Mouse (Mus musculus) neural tube, embryonic 14.5 days (tissue): ENCODE results near the gene Znrf3. TPM values are rescaled to one million over a fixed set of nuclear protein-coding genes. Genes with fewer than 3 reads are reported as not detected.
"Not testable (repeated sequence)": the region's sequence is repeated elsewhere in the genome, so short reads cannot be mapped to it uniquely, and the experiment has no call there.

Experiments
- ATAC-seq: fragments of 200-750 bp; cut with Nextera tagmentation; 2 replicates; pipeline ENCODE4 v1.8.0; 2017; ENCODE audit warnings: low read depth, mild to moderate bottlenecking, moderate TSS enrichment, moderate library complexity
- H3K27ac ChIP-seq: fragments of 300-500 bp; sonication (generic); 2 replicates; pipeline ENCODE4 v1.5.1; 2014; ENCODE audit warnings: low read depth, mild to moderate bottlenecking, control low read depth, low read length, moderate library complexity, mixed read lengths
- H3K27me3 ChIP-seq: fragments of 300-500 bp; sonication (generic); 2 replicates; pipeline ENCODE4 v1.6.1; 2014; ENCODE audit warnings: low read length; ENCODE audit not compliant: control insufficient read depth, insufficient read depth
- H3K36me3 ChIP-seq: fragments of 300-500 bp; sonication (generic); 2 replicates; pipeline ENCODE4 v1.6.1; 2014; ENCODE audit warnings: low read length, mixed read lengths; ENCODE audit not compliant: control insufficient read depth, insufficient read depth
- H3K4me1 ChIP-seq: fragments of 300-500 bp; sonication (generic); 2 replicates; pipeline ENCODE4 v1.6.1; 2014; ENCODE audit warnings: low read length; ENCODE audit not compliant: control insufficient read depth, insufficient read depth
- H3K4me2 ChIP-seq: fragments of 300-500 bp; sonication (generic); 2 replicates; pipeline ENCODE4 v1.6.1; 2014; ENCODE audit warnings: mild to moderate bottlenecking, low read depth, low read length, control low read depth
- H3K4me3 ChIP-seq: fragments of 300-500 bp; sonication (generic); 2 replicates; pipeline ENCODE4 v1.5.1; 2014; ENCODE audit warnings: low read depth, low read length, control low read depth, mixed read lengths
- H3K9ac ChIP-seq: fragments of 300-500 bp; sonication (generic); replicated peaks from 2 replicates; pipeline ENCODE4 v1.6.1; 2014; ENCODE audit warnings: low read depth, mild to moderate bottlenecking, control low read depth, low read length, mixed read lengths
- H3K9me3 ChIP-seq: fragments of 300-500 bp; sonication (generic); 2 replicates; pipeline ENCODE4 v1.6.1; 2016; ENCODE audit warnings: low read length; ENCODE audit not compliant: control insufficient read depth
- WGBS: fragments of 180-500 bp; shearing (Covaris S2); extraction: QIAGEN DNeasy Blood & Tissue Kit; methylation state at CpG from one replicate; pipeline ENCODE4 v1.1.7; 2014; 5-methylcytosine and 5-hydroxymethylcytosine counted together
- polyA plus RNA-seq: library from polyadenylated mRNA; unstranded; fragments of >200 nt; fragmentation: Nextera tagmentation; extraction: Ambion mirVana; gene quantifications from 2 replicates; pipeline ENCODE4 v1.2.1, GENCODE M21; 2014

Gene Znrf3
- polyA plus RNA-seq, 1 experiment from 2014 or later = 9.6 TPM

DNA sequence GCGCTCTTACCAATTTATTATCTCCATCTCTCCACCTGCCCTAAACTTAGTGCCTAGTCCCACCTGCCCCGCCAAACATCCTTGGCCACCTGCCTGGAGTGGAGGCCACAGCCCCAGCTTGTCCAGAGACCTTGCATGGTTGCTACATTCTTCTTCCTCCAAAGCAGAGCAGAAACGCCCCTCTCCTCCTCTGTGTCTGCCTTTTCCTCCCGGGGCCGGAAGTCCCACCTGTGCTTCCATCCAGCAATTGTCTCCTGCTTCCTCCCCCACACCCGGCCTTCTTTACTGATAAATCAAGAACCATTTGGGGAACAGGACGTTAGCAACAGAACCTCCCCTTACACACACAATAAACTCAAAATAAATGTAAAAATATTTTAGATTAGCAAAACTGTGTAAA lies 33.5 kb upstream of the Znrf3 start:
- no peak overlapping the region for H3K27ac ChIP-seq
- H3K4me1 ChIP-seq = no peaks in the 10 kb centered on the region
- H3K36me3 ChIP-seq = no peaks in the 10 kb centered on the region
- no peaks in the 10 kb centered on the region for H3K27me3 ChIP-seq
- H3K4me3 ChIP-seq = no peak overlapping the region
- 84% methylated on average over 7 of the region's 7 CpGs for WGBS
- H3K9ac ChIP-seq = no peak overlapping the region
- H3K4me2 ChIP-seq = no peak overlapping the region
- no peaks in the 10 kb centered on the region for H3K9me3 ChIP-seq
- no peak for ATAC-seq

DNA sequence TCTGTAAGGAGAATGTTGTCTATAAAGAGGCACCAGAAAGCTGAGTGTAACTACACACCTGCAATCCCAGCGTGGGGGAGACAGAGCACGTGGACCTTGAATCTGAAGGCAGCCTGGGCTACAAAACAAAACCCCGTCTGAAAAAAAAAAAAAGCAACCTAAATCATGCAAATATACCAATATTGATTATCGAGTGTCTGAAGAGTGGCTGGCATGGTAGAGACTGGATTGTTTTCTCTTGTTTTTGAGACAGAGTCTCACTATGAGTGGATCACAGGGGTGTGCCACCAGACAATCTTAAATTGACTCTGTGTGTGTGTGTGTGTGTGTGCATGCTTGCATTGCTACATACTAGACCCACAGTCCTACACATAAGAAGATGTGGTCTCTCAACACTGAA lies 32.2 kb upstream of the Znrf3 start:
- H3K9ac ChIP-seq = no peak overlapping the region
- H3K4me1 ChIP-seq = no peaks in the 10 kb centered on the region
- no peak for ATAC-seq
- WGBS = 94% methylated on average over 4 of the region's 4 CpGs
- no peaks in the 10 kb centered on the region for H3K27me3 ChIP-seq
- no peak overlapping the region for H3K27ac ChIP-seq
- H3K4me2 ChIP-seq = no peak overlapping the region
- H3K36me3 ChIP-seq = no peaks in the 10 kb centered on the region
- no peak overlapping the region for H3K4me3 ChIP-seq
- H3K9me3 ChIP-seq = no peaks in the 10 kb centered on the region

DNA sequence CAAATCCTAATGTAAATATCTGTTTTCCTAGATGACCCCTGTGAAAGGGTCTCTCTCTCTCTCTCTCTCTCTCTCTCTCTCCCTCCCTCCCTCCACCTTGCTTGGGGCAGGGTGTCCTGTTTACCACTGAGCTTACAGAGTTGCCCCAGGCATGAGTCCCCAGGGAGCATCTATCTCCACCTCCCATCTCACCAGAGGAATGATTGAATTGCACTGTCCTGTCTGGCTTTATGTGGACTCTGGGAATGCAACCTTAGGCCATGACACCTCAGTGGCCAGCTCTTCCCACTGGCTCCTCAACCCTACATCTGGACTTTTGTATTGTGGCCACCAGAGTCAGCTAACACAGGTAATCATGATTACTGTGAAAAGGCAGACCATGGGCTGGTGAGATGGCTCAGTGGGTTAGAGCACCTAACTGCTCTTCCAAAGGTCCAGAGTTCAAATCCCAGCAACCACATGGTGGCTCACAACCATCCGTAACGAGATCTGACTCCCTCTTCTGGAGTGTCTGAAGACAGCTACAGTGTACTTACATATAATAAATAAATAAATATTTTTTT lies 31.0 kb upstream of the Znrf3 start:
- H3K27ac ChIP-seq, H3K9ac ChIP-seq, H3K9me3 ChIP-seq, H3K27me3 ChIP-seq, H3K4me1 ChIP-seq, H3K4me2 ChIP-seq, ATAC-seq, H3K36me3 ChIP-seq, H3K4me3 ChIP-seq: not testable (repeated sequence)
- WGBS = 86% methylated on average over 1 of the region's 2 CpGs

DNA sequence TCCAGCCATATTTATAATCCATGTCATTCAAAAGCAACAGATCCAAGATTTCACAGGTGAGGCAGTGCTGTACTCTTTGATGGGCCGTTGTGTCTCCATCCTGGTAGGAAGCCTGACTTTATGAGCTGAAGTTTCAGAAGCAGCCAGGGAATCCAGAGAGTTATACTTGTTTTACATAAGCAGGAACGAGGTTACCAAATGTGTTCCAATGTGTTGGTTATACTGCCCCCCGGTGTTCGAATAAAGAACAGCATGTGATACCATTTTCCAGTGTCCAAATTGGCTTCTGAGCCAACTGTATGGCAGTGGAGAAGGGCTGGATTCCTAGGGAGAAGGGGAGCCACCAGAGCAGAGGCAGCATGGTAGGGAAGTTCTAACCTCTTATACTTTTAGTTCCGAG lies 29.5 kb upstream of the Znrf3 start:
- ATAC-seq = no peak
- WGBS = 14% methylated on average over 5 of the region's 5 CpGs
- no peaks in the 10 kb centered on the region for H3K9me3 ChIP-seq

DNA sequence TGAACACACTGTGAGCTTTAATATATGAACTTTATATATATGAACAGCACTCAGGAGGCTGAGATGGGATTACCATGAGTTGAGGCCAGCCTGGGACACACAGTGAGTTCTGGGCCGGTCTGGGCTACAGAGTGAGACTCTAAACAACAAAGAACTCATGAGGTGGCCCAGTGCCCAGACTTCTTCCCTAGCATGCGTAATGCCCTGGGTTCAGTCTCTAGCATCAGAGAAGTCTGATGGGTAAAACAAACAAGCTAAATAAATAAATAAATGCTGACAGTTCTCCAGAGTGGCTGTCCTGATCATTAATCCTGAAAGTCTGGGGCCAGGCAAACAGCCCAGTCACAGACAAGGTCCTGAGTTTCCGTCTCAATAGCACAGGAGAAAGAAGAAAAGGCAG lies 25.4 kb upstream of the Znrf3 start:
- ATAC-seq = no peak
- Histone ChIP-seq H3K4me3 (no peak overlapping the region), H3K9me3 (no peaks in the 10 kb centered on the region), H3K4me2 (no peak overlapping the region), H3K4me1 (no peaks in the 10 kb centered on the region), H3K9ac (no peak overlapping the region), H3K27me3 (no peaks in the 10 kb centered on the region), H3K27ac (no peak overlapping the region), H3K36me3 (no peaks in the 10 kb centered on the region)
- WGBS = 59% methylated on average over 3 of the region's 3 CpGs

More for the DNA sequence above, 29.5 kb upstream of the Znrf3 start:
- Histone ChIP-seq H3K4me3 (no peak overlapping the region), H3K9ac (no peak overlapping the region), H3K27ac (no peak overlapping the region), H3K4me1 (no peaks in the 10 kb centered on the region), H3K27me3 (no peaks in the 10 kb centered on the region), H3K4me2 (no peak overlapping the region), H3K36me3 (no peaks in the 10 kb centered on the region)

DNA sequence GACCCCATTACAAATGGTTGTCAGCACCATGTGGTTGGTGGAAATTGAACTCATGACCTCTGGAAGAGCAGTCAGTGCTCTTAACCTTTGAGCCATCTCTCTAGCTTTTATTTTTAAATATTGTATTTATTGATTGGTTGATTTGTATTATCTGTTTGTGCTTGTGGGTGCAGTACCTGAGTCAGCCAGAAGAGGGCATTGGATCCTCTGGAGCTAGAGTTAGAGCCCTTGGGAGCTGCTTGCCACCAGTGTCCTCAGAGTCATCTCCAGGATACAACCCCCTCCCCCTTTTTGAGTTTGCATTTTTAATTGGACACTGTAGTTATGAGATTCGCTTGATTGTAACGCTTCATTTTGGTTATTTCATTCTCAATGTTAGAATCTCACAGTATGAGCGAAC lies 24.4 kb upstream of the Znrf3 start:
- Histone ChIP-seq H3K9me3 (no peaks in the 10 kb centered on the region), H3K36me3 (no peaks in the 10 kb centered on the region), H3K4me1 (no peaks in the 10 kb centered on the region), H3K4me3 (no peak overlapping the region), H3K27me3 (no peaks in the 10 kb centered on the region), H3K27ac (no peak overlapping the region), H3K9ac (no peak overlapping the region), H3K4me2 (no peak overlapping the region)
- ATAC-seq = no peak
- 89% methylated on average over 3 of the region's 3 CpGs for WGBS

DNA sequence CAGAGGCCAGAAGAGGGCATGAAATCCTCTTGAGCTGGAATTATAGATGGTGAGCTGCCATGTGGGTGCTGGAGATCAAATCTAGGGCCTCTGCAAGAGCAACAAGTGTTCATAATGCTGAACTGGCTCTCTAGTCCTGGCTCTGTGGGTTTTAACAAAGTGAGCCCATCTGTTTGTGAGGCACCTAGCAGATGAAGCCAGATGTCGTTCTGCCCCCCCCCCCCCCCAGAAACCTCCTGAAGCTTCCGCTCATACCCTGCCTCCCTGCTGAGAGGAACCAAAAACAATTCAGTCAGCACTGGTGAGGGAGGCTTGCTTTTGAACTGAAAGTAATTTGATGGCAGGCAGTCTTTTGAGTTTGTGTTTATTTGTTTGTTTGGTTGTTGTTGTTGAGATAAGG lies 23.8 kb upstream of the Znrf3 start:
- Histone ChIP-seq H3K9ac (no peak overlapping the region), H3K36me3 (no peaks in the 10 kb centered on the region), H3K27me3 (no peaks in the 10 kb centered on the region), H3K27ac (no peak overlapping the region), H3K4me3 (no peak overlapping the region), H3K4me2 (no peak overlapping the region), H3K9me3 (no peaks in the 10 kb centered on the region), H3K4me1 (no peaks in the 10 kb centered on the region)
- no peak for ATAC-seq
- WGBS = 36% methylated on average over 2 of the region's 2 CpGs

DNA sequence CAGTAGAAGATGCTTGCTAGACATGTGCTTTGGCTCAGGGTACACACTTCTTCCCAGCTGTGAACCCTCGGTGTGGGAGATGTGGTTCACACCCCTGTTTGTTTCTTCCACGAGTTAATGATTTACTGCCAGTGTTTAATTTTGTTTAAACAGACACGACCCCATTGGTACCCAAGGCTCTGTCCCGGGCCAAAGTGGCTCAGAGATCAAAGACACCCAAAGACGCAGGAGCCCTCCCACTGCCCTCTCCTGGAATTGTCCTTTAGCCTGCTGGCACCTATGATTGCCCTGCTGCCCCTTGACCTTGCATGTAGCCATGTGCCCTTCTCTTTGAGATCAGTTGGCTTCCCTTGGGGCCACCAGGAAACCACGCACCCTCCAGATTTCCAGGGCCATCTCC lies 7.3 kb upstream of the Znrf3 start:
- no peaks in the 10 kb centered on the region for H3K27me3 ChIP-seq
- H3K9me3 ChIP-seq = no peaks in the 10 kb centered on the region
- no peak overlapping the region for H3K9ac ChIP-seq
- no peak overlapping the region for H3K4me3 ChIP-seq
- no peak overlapping the region for H3K4me2 ChIP-seq
- no peak for ATAC-seq
- 36% methylated on average over 6 of the region's 6 CpGs for WGBS
- no peaks in the 10 kb centered on the region for H3K4me1 ChIP-seq
- H3K36me3 ChIP-seq = no peaks in the 10 kb centered on the region
- no peak overlapping the region for H3K27ac ChIP-seq

DNA sequence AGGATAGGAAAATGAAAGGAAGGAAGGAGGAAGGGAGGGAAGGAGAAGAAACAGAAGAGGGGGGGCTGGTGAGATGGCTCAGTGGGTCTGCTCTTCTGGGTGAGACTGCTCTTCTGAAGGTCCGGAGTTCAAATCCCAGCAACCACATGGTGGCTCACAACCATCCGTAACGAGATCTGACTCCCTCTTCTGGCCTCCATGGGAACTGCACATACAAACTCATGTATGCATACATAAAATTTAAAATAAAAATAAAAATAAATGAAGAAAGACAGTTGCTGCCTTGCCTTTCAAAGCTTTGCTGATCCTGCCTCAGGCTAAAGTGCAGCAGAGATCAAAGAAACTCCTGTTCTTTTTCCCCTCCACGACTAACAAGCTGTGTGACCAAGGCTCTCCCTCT lies 6.7 kb upstream of the Znrf3 start:
- H3K4me2 ChIP-seq = no peak overlapping the region
- no peaks in the 10 kb centered on the region for H3K36me3 ChIP-seq
- no peak overlapping the region for H3K27ac ChIP-seq
- H3K4me1 ChIP-seq = no peaks in the 10 kb centered on the region
- WGBS = 71% methylated on average over 4 of the region's 4 CpGs
- H3K4me3 ChIP-seq = no peak overlapping the region
- H3K27me3 ChIP-seq = no peaks in the 10 kb centered on the region
- ATAC-seq = no peak
- H3K9me3 ChIP-seq = no peaks in the 10 kb centered on the region
- no peak overlapping the region for H3K9ac ChIP-seq

DNA sequence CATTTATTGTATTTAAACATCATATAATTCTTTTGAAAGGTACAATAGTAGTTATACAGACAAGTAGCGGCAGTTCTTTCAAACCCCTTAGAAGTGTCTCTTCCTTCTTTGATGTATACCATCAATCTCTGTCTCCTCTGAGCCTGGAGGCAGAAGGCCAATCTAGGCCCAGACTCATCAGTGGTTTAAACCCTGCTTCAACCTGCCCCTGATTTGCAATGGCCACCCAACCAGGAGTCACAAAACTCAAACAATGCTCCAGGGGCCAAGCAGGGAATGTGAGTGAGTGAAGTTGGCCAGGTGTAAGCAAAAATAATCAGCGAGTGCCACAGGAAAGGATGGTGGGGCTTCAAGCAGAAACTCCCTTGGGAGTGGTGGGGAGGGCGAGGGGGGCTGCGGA lies 6.1 kb upstream of the Znrf3 start:
- no peaks in the 10 kb centered on the region for H3K9me3 ChIP-seq
- H3K4me3 ChIP-seq = no peak overlapping the region
- WGBS = 68% methylated on average over 4 of the region's 4 CpGs
- no peaks in the 10 kb centered on the region for H3K36me3 ChIP-seq
- no peak overlapping the region for H3K9ac ChIP-seq
- H3K27ac ChIP-seq = no peak overlapping the region
- H3K4me2 ChIP-seq = no peak overlapping the region
- H3K4me1 ChIP-seq = no peaks in the 10 kb centered on the region
- no peak for ATAC-seq
- no peaks in the 10 kb centered on the region for H3K27me3 ChIP-seq
